Mouse (Mus musculus): ENCODE measurements at regions not wholly inside any gene's neighbourhood (a gene's known extent, or its start where the extent isn't known, plus 50 kb on each side); places are given as distances from the start of the nearest gene placed in this dataset.

DNA sequence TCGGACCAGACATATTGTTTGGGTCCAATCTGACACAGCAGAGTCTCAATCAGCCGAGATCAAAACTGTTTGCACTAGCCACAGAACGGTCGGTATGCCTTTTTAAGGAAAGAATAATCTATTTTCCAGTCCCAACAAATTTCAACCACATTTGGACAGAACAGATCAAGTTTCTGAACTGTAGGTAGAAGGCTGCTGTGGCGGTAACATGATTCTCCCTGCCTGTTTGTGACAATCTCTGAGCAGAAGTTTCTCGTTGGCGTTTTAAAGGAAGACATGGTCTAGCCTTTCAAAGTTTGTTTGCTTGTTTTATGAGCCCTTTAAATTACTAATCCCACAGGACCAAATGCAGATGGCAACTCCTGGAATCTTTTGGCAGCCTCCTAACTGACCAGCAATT is 339.6 kb downstream of the Slc4a3 start:
- WGBS = 41% methylated on average over 7 of the region's 7 CpGs
- no peak overlapping the region for H3K4me2 ChIP-seq (ENCODE audit: low read depth, low read length)
- H3K36me3 ChIP-seq (ENCODE audit: control insufficient read depth, insufficient read depth) = no peaks in the 10 kb centered on the region
- H3K9me3 ChIP-seq (replicated peaks; ENCODE audit: control insufficient read depth, low read length) = no peaks in the 10 kb centered on the region
- H3K27me3 ChIP-seq (ENCODE audit: control insufficient read depth, insufficient read depth, low read length) = no peaks in the 10 kb centered on the region
- H3K4me1 ChIP-seq (ENCODE audit: control insufficient read depth, insufficient read depth, low read length) = no peaks in the 10 kb centered on the region
- H3K27ac ChIP-seq (ENCODE audit: low read length) = no peak overlapping the region
- no peak overlapping the region for H3K4me3 ChIP-seq (ENCODE audit: low read length)
- H3K9ac ChIP-seq (ENCODE audit: low read length) = no peak overlapping the region
- no peak for ATAC-seq (replicated peaks; ENCODE audit: extremely low read depth, insufficient read depth, low FRiP score)

DNA sequence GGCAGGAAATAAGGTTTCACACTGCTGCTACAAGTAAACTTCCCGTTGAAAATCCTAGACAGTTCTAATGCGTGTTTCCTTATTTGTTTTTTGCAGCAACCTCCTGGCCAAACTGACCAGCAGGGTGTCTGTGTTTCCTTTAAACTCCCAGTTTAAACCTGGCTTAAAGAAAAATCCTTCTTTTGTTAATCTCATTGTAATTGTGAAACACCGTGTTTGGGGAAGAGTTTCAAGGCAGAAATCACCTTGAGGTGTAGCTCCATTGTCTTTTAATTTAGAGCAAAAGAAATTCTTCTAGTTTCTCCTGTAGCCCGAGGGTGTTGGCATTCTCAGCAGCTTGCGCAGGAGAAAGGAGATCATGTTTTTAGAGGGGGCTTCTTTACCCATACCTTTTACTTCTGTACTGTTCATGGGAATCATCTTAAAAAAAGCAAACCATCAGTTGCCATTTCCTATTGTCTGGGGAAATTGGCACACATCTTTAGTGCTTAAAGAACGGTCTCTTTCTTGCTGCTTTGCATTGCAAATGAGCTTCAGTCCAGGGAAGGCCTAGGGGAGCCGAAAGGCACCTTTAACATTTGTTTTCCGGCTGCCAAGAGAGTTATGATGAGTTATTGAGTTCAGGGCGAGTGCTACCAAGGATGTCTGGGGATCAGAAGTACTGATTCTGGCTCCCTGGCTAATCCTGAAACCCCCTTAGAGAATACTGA is 342.6 kb downstream of the Slc4a3 start:
- 40% methylated on average over 9 of the region's 9 CpGs for WGBS
- Histone ChIP-seq H3K9me3 (replicated peaks; ENCODE audit: control insufficient read depth, low read length) (peaks cover 5% of the 10 kb centered on the region; the same call in 1 of the 2 replicates), H3K9ac (ENCODE audit: low read length) (no peak overlapping the region), H3K36me3 (ENCODE audit: control insufficient read depth, insufficient read depth) (no peaks in the 10 kb centered on the region), H3K4me3 (ENCODE audit: low read length) (no peak overlapping the region), H3K4me1 (ENCODE audit: control insufficient read depth, insufficient read depth, low read length) (no peaks in the 10 kb centered on the region), H3K27me3 (ENCODE audit: control insufficient read depth, insufficient read depth, low read length) (no peaks in the 10 kb centered on the region), H3K4me2 (ENCODE audit: low read depth, low read length) (no peak overlapping the region), H3K27ac (ENCODE audit: low read length) (no peak overlapping the region)
- ATAC-seq (replicated peaks; ENCODE audit: extremely low read depth, insufficient read depth, low FRiP score) = no peak

DNA sequence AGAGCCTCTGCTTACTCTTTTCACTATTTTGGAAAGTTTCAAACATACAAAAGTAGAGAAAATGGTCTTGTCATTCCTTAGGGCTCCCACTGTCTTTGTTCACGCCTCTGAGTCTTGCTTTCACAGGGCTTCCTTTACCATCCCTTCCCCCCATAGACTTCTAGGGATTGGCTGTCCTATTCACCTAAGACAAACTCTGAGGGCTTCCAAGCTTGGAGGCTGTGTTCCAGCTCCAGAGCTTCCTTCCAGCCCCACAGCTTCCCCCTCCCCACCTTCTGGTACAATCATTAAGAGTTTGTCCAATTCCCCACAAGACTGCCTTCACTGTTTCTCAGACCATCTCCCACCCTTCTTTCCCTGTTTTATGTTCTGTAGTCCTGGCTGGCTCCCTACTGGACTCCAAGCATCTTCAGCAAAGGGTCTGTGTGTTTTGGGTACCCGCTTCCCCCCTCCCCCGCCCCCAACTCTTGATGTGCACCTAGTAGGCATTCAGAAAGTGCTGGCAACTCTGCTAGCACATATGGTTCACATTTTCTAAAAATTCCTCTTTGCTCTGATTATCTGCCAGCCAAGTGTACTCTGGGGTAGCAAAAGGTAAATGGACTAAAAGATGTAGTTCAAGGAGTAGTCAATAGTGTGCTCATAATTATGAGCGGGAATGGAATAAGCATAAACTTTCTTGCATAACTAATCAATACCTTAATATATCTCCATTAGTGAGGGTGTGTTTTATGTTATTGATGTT is 344.0 kb downstream of the Slc4a3 start:
- Histone ChIP-seq H3K9ac (ENCODE audit: low read length) (no peak overlapping the region), H3K27me3 (ENCODE audit: control insufficient read depth, insufficient read depth, low read length) (no peaks in the 10 kb centered on the region), H3K27ac (ENCODE audit: low read length) (no peak overlapping the region), H3K9me3 (replicated peaks; ENCODE audit: control insufficient read depth, low read length) (peaks cover 11% of the 10 kb centered on the region), H3K36me3 (ENCODE audit: control insufficient read depth, insufficient read depth) (no peaks in the 10 kb centered on the region), H3K4me3 (ENCODE audit: low read length) (no peak overlapping the region), H3K4me2 (ENCODE audit: low read depth, low read length) (no peak overlapping the region), H3K4me1 (ENCODE audit: control insufficient read depth, insufficient read depth, low read length) (no peaks in the 10 kb centered on the region)
- no peak for ATAC-seq (replicated peaks; ENCODE audit: extremely low read depth, insufficient read depth, low FRiP score)
- WGBS = 69% methylated on average over 4 of the region's 4 CpGs

DNA sequence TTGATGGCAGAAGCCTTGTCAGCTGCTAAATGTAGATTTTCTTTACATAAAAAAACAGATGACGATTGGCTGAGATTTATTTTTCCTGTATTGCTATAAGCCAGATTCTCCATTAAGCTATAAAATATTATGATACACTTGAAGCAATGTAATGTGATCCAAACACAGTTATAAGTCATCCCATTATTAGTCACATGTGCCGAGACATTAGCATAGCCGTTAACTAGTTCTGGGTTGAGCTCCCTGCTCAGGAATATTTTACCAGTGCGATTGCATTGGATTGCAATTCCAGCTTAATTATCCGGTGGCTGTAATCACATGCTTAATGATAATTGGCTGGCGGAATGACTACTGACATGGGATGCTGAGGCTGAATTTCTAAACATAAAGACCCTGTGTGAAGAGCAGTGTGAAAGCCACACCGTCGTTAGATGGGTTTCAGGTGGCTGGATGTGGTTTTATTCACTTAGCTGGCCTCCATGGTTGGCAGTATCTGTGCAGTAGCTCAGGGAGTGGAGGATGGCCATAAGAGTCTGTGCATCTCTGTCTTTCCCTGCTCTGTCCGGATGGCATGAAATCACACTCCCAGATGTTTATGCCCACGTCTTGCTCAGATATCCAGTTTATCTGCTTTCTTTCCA is 344.7 kb downstream of the Slc4a3 start:
- ATAC-seq (replicated peaks; ENCODE audit: extremely low read depth, insufficient read depth, low FRiP score) = no peak
- peaks cover 11% of the 10 kb centered on the region for H3K9me3 ChIP-seq (replicated peaks; ENCODE audit: control insufficient read depth, low read length)
- no peak overlapping the region for H3K4me3 ChIP-seq (ENCODE audit: low read length)
- no peaks in the 10 kb centered on the region for H3K27me3 ChIP-seq (ENCODE audit: control insufficient read depth, insufficient read depth, low read length)
- no peaks in the 10 kb centered on the region for H3K4me1 ChIP-seq (ENCODE audit: control insufficient read depth, insufficient read depth, low read length)
- 81% methylated on average over 10 of the region's 10 CpGs for WGBS
- H3K36me3 ChIP-seq (ENCODE audit: control insufficient read depth, insufficient read depth) = no peaks in the 10 kb centered on the region
- H3K4me2 ChIP-seq (ENCODE audit: low read depth, low read length) = no peak overlapping the region
- no peak overlapping the region for H3K9ac ChIP-seq (ENCODE audit: low read length)
- no peak overlapping the region for H3K27ac ChIP-seq (ENCODE audit: low read length)

DNA sequence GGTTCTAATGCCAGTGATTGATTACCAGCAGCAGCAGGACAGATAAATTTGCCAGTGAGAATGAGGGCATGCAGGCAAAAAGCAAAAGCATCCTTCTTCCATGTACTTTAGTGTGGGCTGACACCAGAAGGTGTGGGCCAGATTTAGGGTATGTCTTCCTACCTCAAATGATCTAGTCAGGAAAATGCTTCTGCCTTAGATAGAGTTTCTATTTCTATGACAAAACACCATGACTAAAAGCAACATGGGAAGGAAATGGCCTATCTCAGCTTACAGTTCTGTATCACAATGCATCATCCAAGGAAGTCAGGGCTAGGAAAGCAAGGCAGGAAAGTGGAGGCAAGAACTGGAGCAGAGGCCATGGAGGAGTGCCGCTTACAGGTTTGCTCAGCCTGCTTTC is 349.5 kb downstream of the Slc4a3 start:
- Histone ChIP-seq H3K36me3 (ENCODE audit: control insufficient read depth, insufficient read depth) (no peaks in the 10 kb centered on the region), H3K27me3 (ENCODE audit: control insufficient read depth, insufficient read depth, low read length) (no peaks in the 10 kb centered on the region), H3K4me1 (ENCODE audit: control insufficient read depth, insufficient read depth, low read length) (no peaks in the 10 kb centered on the region), H3K9ac (ENCODE audit: low read length) (no peak overlapping the region), H3K4me3 (ENCODE audit: low read length) (no peak overlapping the region), H3K4me2 (ENCODE audit: low read depth, low read length) (no peak overlapping the region), H3K9me3 (replicated peaks; ENCODE audit: control insufficient read depth, low read length) (peaks cover 11% of the 10 kb centered on the region), H3K27ac (ENCODE audit: low read length) (no peak overlapping the region)
- ATAC-seq (replicated peaks; ENCODE audit: extremely low read depth, insufficient read depth, low FRiP score) = no peak
- WGBS = 80% methylated on average over 1 of the region's 1 CpGs

DNA sequence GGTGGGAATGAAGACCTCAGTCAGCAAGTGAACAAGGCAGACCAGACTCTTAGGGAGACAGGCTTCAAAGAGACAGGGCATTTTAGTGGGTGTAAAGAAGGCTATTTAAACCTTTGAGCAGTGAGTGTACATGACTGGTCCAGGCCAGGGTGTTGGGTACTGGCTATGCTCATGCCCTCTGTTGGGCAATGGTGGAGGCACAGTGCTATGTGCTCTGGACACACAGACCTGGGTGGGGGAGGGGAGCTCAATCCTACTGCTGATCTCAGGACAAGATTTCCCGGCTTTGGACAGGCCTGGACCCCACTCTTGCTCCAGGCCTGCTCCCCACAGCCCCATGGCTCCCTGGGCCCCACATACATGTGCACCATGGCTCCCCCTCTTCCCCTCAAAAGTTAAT is 355.1 kb downstream of the Slc4a3 start:
- H3K4me2 ChIP-seq (ENCODE audit: low read depth, low read length) = no peak overlapping the region
- no peaks in the 10 kb centered on the region for H3K36me3 ChIP-seq (ENCODE audit: control insufficient read depth, insufficient read depth)
- H3K27me3 ChIP-seq (ENCODE audit: control insufficient read depth, insufficient read depth, low read length) = no peaks in the 10 kb centered on the region
- 36% methylated on average over 1 of the region's 1 CpGs for WGBS
- H3K4me3 ChIP-seq (ENCODE audit: low read length) = no peak overlapping the region
- H3K9me3 ChIP-seq (replicated peaks; ENCODE audit: control insufficient read depth, low read length) = no peaks in the 10 kb centered on the region
- H3K27ac ChIP-seq (ENCODE audit: low read length) = no peak overlapping the region
- H3K4me1 ChIP-seq (ENCODE audit: control insufficient read depth, insufficient read depth, low read length) = no peaks in the 10 kb centered on the region
- no peak overlapping the region for H3K9ac ChIP-seq (ENCODE audit: low read length)
- no peak for ATAC-seq (replicated peaks; ENCODE audit: extremely low read depth, insufficient read depth, low FRiP score)

DNA sequence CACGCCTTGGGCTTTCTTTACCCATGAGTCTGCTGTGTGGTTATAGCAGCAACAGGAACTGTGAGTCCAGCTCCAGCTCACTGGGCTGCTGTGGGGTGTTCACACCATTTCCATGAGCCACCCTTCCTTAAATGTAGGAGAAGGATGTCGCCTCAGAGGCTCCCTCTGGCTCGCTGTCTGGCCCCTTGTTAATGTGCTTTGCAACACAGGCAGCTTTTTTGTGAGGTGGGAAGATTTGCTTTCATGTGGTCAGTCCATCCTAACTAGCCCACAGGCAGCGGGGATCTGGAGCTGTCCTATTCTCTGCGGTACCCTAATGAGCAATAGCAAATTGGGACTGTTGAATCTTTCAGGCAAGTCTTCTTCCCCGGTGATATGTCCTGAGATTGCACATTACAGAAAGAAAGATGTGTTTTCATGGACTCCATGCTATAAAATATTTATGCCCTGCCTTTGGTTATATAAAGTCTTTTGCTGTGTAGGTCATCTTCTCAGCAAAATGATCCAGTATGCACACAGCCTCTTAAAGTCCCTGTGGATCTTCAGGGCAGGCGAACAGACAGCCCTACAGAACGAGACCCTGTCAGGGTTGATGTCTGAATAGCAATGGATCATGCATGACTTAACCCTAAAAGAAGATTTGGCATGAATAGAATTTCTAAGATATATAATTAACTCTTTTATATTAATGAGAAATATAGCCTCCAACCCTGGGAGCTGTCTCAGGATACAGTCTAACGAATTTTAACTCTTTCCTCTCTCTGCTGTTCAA is 359.8 kb downstream of the Slc4a3 start:
- no peak overlapping the region for H3K4me2 ChIP-seq (ENCODE audit: low read depth, low read length)
- WGBS = 75% methylated on average over 9 of the region's 9 CpGs
- no peaks in the 10 kb centered on the region for H3K9me3 ChIP-seq (replicated peaks; ENCODE audit: control insufficient read depth, low read length)
- H3K36me3 ChIP-seq (ENCODE audit: control insufficient read depth, insufficient read depth) = no peaks in the 10 kb centered on the region
- no peak overlapping the region for H3K27ac ChIP-seq (ENCODE audit: low read length)
- H3K27me3 ChIP-seq (ENCODE audit: control insufficient read depth, insufficient read depth, low read length) = no peaks in the 10 kb centered on the region
- H3K9ac ChIP-seq (ENCODE audit: low read length) = no peak overlapping the region
- 0 out of 2 replicates have a peak, but pooled peaks cover 2% of the 10 kb centered on the region for H3K4me1 ChIP-seq (ENCODE audit: control insufficient read depth, insufficient read depth, low read length)
- no peak overlapping the region for H3K4me3 ChIP-seq (ENCODE audit: low read length)
- no peak for ATAC-seq (replicated peaks; ENCODE audit: extremely low read depth, insufficient read depth, low FRiP score)

DNA sequence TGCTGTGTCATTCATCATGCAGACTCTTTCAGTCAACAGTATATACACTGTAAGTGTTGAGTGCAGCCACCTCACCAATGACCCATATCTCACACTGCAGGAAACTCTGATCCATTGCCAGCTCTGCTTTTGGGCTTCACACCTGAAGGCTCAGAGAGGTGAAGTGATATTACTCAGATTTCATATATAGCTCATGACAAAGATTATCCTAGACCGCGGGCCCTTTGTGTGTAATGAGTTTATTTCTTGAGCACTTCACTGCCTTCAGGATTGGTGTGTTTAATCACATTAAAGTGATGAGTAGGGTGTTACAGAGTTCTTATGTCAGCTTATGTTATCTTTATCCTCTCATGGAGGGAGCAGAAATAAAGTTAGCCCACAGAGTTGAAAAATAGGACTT is 369.2 kb downstream of the Slc4a3 start:
- Histone ChIP-seq H3K9me3 (replicated peaks; ENCODE audit: control insufficient read depth, low read length) (no peaks in the 10 kb centered on the region), H3K4me2 (ENCODE audit: low read depth, low read length) (no peak overlapping the region), H3K9ac (ENCODE audit: low read length) (no peak overlapping the region), H3K27me3 (ENCODE audit: control insufficient read depth, insufficient read depth, low read length) (no peaks in the 10 kb centered on the region; the same call in 1 of the 2 replicates), H3K27ac (ENCODE audit: low read length) (no peak overlapping the region), H3K4me1 (ENCODE audit: control insufficient read depth, insufficient read depth, low read length) (no peaks in the 10 kb centered on the region), H3K4me3 (ENCODE audit: low read length) (no peak overlapping the region), H3K36me3 (ENCODE audit: control insufficient read depth, insufficient read depth) (no peaks in the 10 kb centered on the region)
- WGBS = 48% methylated on average over 2 of the region's 2 CpGs
- ATAC-seq (replicated peaks; ENCODE audit: extremely low read depth, insufficient read depth, low FRiP score) = 0 out of 2 replicates have a peak, but pooled peaks have one; percentile 14
